Mouse (Mus musculus) G1E (cell line): Measurements from ENCODE around the gene Zfp628.

Source experiments
- CTCF ChIP-seq: IDR thresholded peaks from 2 replicates; pipeline ENCODE4 v1.5.1; 2012; ENCODE audit warnings: low read depth, low read length, inconsistent platforms, mixed read lengths
- GATA1 ChIP-seq: IDR thresholded peaks from 2 replicates; pipeline ENCODE4 v1.6.1; 2012; ENCODE audit warnings: borderline replicate concordance, low read length, inconsistent platforms, mixed read lengths
- GATA2 ChIP-seq: IDR thresholded peaks from 2 replicates; pipeline ENCODE4 v1.6.1; 2012; ENCODE audit warnings: low read depth, low read length, inconsistent platforms, borderline replicate concordance
- POLR2AphosphoS5 ChIP-seq: IDR thresholded peaks from 2 replicates; pipeline ENCODE4 v1.6.1; 2012; ENCODE audit warnings: low read depth, low read length, inconsistent platforms; ENCODE audit not compliant: insufficient replicate concordance
- TAL1 ChIP-seq: conservative IDR thresholded peaks from 2 replicates; pipeline ENCODE4 v1.6.1; 2012; ENCODE audit warnings: low read depth, low read length, inconsistent platforms, mixed read lengths

GRCm38 (mm10) chr7:4906466-4906950 is 8.5 kb upstream of the Zfp628 start, which contains the start of gene Gm36210:
- TF ChIP-seq CTCF, result no peak
- TF ChIP-seq POLR2AphosphoS5, result no peak
- TF ChIP-seq GATA1, result no peak
- no peak for TF ChIP-seq TAL1
- TF ChIP-seq GATA2, result no peak
